Mouse (Mus musculus) hindbrain, embryonic 11.5 days (tissue): ENCODE data around the gene Rnf26. TPM values are rescaled to one million over a fixed set of nuclear protein-coding genes. Genes with fewer than 3 reads are reported as not detected.

Source experiments
- ATAC-seq: fragments of 200-750 bp; cut with Nextera tagmentation; 2 replicates; pipeline ENCODE4 v1.8.0; 2017; ENCODE audit warnings: mild to moderate bottlenecking, moderate TSS enrichment, moderate library complexity; ENCODE audit not compliant: low FRiP score
- DNase-seq: peaks from one replicate; pipeline ENCODE4 v3.0.0-alpha.2; 2015; ENCODE audit warnings: low spot score
- H3K27ac ChIP-seq: fragments of 300-500 bp; sonication (generic); 2 replicates; pipeline ENCODE4 v1.5.1; 2014; ENCODE audit warnings: mild to moderate bottlenecking, low read depth, low read length
- H3K27me3 ChIP-seq: fragments of 300-500 bp; sonication (generic); 2 replicates; pipeline ENCODE4 v1.6.1; 2014; ENCODE audit warnings: mild to moderate bottlenecking, low read length, moderate library complexity, mixed read lengths; ENCODE audit not compliant: control insufficient read depth, insufficient read depth
- H3K36me3 ChIP-seq: fragments of 300-500 bp; sonication (generic); 2 replicates; pipeline ENCODE4 v1.6.1; 2014; ENCODE audit warnings: mild to moderate bottlenecking, low read length, moderate library complexity, mixed read lengths; ENCODE audit not compliant: control insufficient read depth, insufficient read depth
- H3K4me1 ChIP-seq: fragments of 300-500 bp; sonication (generic); replicated peaks from 2 replicates; pipeline ENCODE4 v1.6.1; 2014; ENCODE audit warnings: low read length, mixed read lengths; ENCODE audit not compliant: control insufficient read depth, insufficient read depth
- H3K4me2 ChIP-seq: fragments of 300-500 bp; sonication (generic); replicated peaks from 2 replicates; pipeline ENCODE4 v1.6.1; 2014; ENCODE audit warnings: mild to moderate bottlenecking, low read depth, low read length
- H3K4me3 ChIP-seq: fragments of 300-500 bp; sonication (generic); 2 replicates; pipeline ENCODE4 v1.5.1; 2014; ENCODE audit warnings: low read depth, low read length
- H3K9ac ChIP-seq: fragments of 300-500 bp; sonication (generic); 2 replicates; pipeline ENCODE4 v1.6.1; 2014; ENCODE audit warnings: low read depth, low read length
- H3K9me3 ChIP-seq: fragments of 300-500 bp; sonication (generic); 2 replicates; pipeline ENCODE4 v1.6.1; 2016; ENCODE audit warnings: low read length; ENCODE audit not compliant: control insufficient read depth
- WGBS: fragments of 180-500 bp; shearing (Covaris S2); extraction: QIAGEN DNeasy Blood & Tissue Kit; methylation state at CpG from one replicate; pipeline ENCODE4 v1.1.7; 2014; 5-methylcytosine and 5-hydroxymethylcytosine counted together
- polyA plus RNA-seq: library from polyadenylated mRNA; unstranded; fragments of >200 nt; fragmentation: Nextera tagmentation; extraction: Ambion mirVana; gene quantifications from 2 replicates; pipeline ENCODE4 v1.2.1, GENCODE M21; 2014

The Rnf26 gene
- polyA plus RNA-seq, 1 experiment from 2014 or later, result 43.7 TPM

DNA sequence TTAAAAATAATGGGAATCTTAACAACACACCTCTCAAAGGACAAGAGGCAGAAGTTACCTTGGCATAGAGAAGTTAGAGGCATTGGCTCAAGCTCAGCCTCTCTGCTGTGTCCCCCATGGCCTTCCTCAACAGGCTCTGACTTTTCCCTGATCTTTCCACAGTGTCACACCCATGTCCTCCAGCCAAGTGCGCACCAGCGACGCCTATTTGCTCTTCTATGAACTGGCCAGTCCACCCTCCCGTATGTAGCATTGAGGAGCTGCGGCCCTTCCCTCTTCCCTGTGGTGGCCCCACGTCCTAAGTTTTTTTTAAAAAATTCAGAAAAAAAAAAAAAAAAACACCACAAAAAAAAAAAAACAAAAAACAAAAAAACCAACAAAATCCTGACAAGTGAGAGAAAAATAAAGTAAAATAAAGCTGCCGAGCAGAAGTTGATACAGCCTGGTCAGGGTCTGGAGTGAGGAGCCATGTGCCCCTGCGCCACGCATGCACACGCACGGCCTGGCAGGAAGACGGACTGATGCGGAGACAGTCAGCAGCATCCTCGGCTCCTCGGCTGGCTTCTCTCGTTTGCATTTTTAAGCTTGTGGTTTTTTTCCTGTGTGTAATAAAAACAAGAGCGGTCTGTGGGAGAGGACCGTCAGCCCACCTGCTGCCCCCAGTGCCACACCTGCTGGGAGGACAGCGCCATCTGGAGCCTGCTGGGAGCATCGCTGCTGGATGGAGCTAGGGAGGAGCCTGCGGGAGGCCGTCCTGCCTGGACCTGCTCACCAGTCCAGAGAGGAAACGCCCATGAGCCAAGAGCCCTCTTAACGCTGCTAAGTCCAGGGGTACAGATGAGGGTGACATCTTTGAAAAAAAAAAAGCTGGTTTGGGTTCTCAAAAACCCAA is 19.5 kb downstream of the Rnf26 start:
- Histone ChIP-seq H3K27me3 (no peaks in the 10 kb centered on the region), H3K9ac (no peak overlapping the region), H3K4me2 (peak overlapping the region; percentile 17; the same call in 1 of the 2 replicates), H3K4me3 (no peak overlapping the region), H3K9me3 (no peaks in the 10 kb centered on the region), H3K36me3 (0 out of 2 replicates have a peak, but pooled peaks cover 2% of the 10 kb centered on the region), H3K27ac (no peak overlapping the region), H3K4me1 (0 out of 2 replicates have a peak, but pooled peaks cover 4% of the 10 kb centered on the region)
- DNase-seq, result peak; percentile 81
- peak; percentile 68; the same call in 1 of the 2 replicates for ATAC-seq
- WGBS, result 35% methylated on average over 24 of the region's 24 CpGs

DNA sequence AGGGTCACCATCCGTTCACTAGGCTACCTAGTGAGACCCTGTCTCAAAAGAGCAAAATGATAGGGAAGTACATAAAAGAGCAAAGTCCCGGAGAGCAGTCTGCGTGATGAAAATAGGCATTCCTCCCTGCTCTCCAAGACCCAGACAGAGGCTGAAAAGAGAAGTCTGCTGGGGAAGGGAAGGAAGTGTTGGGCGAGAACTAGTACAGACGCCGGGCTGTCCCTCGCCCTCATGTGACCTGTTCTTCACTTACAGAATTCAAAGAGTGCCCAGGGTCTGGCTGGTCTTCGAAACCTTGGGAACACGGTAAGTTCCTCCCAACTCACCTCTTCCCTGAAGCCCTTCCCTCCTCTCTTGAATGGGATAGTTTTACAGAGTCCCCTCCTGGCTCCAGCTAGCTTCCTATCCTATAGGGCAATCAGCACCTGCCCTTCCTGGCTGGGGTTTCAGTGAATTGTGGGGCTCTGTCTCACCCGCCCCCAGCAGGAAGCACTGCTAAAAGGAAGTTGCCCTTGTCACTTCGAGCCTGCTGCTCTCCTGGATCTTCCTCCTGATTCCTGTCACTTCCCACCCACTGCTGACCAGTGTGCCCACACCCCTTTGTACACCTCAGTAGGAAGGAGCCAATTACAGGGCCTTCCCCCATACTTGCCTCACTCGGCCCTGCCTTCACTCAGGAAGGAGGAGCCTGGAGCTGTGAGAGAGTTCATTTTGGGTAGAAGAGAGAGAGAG is 24.3 kb downstream of the Rnf26 start:
- Histone ChIP-seq H3K9me3 (no peaks in the 10 kb centered on the region), H3K4me1 (peaks cover 11% of the 10 kb centered on the region; the same call in 1 of the 2 replicates), H3K27ac (no peak overlapping the region), H3K27me3 (peaks cover 18% of the 10 kb centered on the region), H3K9ac (no peak overlapping the region), H3K4me2 (no peak overlapping the region), H3K36me3 (0 out of 2 replicates have a peak, but pooled peaks cover 2% of the 10 kb centered on the region), H3K4me3 (no peak overlapping the region)
- ATAC-seq (no peak), DNase-seq (no peak)
- WGBS, result 62% methylated on average over 12 of the region's 12 CpGs

DNA sequence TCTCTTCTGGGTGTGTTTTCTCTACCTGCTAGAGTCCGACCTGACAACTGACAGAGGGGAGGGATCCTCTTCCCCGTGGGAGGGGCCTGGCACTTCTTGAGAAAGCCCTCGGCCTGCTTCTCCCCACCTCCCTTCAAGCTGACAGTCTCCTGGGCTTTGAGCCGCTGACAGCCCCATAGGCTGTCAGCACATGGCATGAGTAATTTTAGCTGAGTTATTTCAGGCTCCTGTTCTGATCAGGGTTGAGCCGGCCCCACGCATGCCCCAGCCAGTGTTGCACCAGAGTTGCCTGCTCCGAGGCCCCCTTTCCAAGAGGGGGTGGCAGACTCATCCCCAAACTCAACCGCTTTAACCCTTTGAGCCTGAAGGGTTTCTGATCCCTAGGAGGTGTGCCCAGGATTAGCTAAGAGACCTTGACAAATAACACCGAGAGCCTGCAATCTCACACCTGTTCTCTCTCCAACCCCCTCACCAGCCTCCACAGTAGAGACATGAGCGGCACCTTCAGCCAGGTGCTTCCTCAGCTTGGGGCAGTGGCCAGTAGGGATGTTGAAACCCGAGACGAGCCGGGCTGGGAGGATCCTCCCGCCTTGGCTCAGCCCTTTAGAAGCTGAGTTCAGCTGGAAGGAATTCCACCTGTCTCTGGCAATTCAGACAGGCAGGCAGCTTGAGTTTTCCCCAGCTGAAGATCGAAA is 25.4 kb downstream of the Rnf26 start:
- Histone ChIP-seq H3K9ac (no peak overlapping the region), H3K27ac (no peak overlapping the region), H3K4me3 (no peak overlapping the region), H3K4me1 (peaks cover 11% of the 10 kb centered on the region; the same call in 1 of the 2 replicates), H3K4me2 (no peak overlapping the region; the same call in 1 of the 2 replicates), H3K27me3 (peaks cover 26% of the 10 kb centered on the region), H3K9me3 (no peaks in the 10 kb centered on the region), H3K36me3 (0 out of 2 replicates have a peak, but pooled peaks cover 2% of the 10 kb centered on the region)
- no peak for ATAC-seq
- no peak for DNase-seq
- WGBS, result 13% methylated on average over 15 of the region's 15 CpGs

DNA sequence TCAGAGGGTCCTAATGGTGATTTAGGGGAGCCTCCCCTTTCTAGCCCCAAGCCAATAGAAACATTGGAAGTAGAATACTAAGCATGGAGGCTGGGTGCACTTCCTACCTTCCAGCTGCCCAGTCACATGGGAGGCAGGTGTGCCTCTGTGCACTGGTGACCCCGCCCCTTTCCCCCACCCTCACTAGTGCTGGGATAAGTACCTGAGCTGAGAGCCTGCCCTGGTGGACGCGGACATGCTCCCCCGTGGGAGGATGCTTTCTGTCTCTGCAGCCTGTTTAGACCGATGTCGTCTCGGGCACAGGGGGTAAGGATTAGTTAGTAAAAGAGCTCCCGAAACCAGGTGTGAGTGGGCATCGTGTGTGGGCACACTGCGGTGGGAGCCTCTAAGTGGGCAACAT is 26.4 kb downstream of the Rnf26 start:
- Histone ChIP-seq H3K27ac (no peak overlapping the region), H3K36me3 (0 out of 2 replicates have a peak, but pooled peaks cover under 1% of the 10 kb centered on the region), H3K4me2 (no peak overlapping the region), H3K4me3 (no peak overlapping the region), H3K9ac (no peak overlapping the region), H3K27me3 (peaks cover 27% of the 10 kb centered on the region), H3K9me3 (no peaks in the 10 kb centered on the region), H3K4me1 (peaks cover 11% of the 10 kb centered on the region; the same call in 1 of the 2 replicates)
- 42% methylated on average over 10 of the region's 10 CpGs for WGBS
- ATAC-seq (no peak), DNase-seq (no peak)

DNA sequence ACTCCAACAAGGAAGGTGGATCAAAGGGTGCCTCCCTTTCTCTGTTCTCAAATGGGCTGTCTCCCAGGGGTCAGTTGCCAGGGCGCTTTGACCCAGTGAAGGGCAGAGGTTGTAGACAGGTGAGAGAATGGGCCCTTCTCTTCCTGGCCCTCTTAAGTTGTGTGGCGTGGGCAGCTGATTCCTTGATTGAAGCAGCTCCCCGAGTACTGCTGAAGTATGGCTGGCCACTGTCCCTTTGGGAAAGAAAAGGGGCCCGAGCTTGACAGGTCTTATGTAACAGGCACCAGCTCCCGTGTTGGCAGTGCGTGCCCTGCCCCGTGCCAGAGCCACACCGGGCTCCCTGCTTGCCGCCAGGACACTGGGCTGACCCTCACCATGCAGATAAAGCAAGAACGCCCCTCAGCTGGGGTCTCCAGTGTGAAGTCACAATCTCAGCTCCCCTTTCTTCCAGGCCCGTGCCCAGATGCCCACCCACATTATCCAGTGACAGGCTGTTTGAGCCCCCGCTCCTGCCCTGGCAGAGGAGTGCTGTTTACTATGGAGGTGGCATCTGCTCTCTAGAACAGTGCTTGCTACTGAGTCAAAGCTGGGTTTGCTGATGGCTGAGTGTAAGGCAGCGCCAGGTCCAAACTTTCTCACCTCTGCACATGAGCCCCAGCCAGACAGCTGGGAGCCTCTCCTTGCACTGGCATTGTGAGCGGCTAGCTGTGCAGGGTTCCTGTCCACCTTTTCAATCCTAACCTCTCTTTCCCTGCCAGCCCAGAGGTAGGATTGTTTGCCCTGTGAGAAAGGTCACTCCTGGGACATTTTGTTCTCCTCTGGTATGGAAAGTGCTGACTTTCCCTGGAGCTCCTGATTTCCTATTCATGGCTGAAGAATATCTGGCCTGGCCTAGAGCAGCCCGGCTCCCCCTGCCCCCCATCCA is 27.3 kb downstream of the Rnf26 start:
- Histone ChIP-seq H3K9me3 (no peaks in the 10 kb centered on the region), H3K27me3 (peaks cover 27% of the 10 kb centered on the region), H3K36me3 (no peaks in the 10 kb centered on the region), H3K4me1 (peaks cover 11% of the 10 kb centered on the region; the same call in 1 of the 2 replicates), H3K4me3 (no peak overlapping the region), H3K4me2 (peak overlapping the region; percentile 92; the same call in 1 of the 2 replicates), H3K27ac (no peak overlapping the region), H3K9ac (no peak overlapping the region)
- ATAC-seq, result no peak
- DNase-seq, result no peak
- 64% methylated on average over 15 of the region's 15 CpGs for WGBS

DNA sequence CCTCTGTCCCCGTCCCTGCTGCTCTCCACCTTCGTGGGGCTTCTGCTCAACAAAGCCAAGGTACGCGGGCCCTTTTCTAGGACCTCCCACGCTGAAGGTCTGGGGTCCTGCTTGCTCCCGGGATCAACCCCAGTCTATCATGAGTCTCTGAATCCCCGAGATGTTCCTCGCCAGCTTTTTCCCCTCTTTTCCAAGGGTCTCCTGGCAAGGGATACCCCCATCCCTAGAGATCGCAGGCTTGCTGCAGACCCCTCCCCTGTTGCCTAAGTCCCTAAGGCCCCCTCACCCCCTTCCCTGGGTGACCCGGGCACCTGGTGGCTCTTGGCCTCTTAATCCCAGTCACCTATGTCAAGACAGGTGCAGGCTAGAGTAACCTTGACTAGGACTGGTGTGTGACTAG is 28.0 kb downstream of the Rnf26 start:
- ATAC-seq, result peak; percentile 20
- Histone ChIP-seq H3K4me3 (peak overlapping the region; percentile 48), H3K4me1 (peaks cover 11% of the 10 kb centered on the region; the same call in 1 of the 2 replicates), H3K36me3 (no peaks in the 10 kb centered on the region), H3K9ac (peak overlapping the region; percentile 62), H3K4me2 (peak overlapping the region; percentile 92), H3K27me3 (peaks cover 27% of the 10 kb centered on the region), H3K27ac (no peak overlapping the region), H3K9me3 (no peaks in the 10 kb centered on the region)
- 5% methylated on average over 10 of the region's 10 CpGs for WGBS
- DNase-seq, result no peak

GRCm38 (mm10) chr9:44084659-44085229 is 28.6 kb downstream of the Rnf26 start:
- no peaks in the 10 kb centered on the region for H3K9me3 ChIP-seq
- H3K9ac ChIP-seq, result peak overlapping the region; percentile 62
- peak; percentile 90 for DNase-seq
- H3K27ac ChIP-seq, result no peak overlapping the region
- peak; percentile 72 for ATAC-seq
- peak overlapping the region; percentile 48 for H3K4me3 ChIP-seq
- peaks cover 27% of the 10 kb centered on the region for H3K27me3 ChIP-seq
- H3K4me2 ChIP-seq, result peak overlapping the region; percentile 92
- WGBS, result under 1% methylated on average over 55 of the region's 62 CpGs
- no peaks in the 10 kb centered on the region for H3K36me3 ChIP-seq
- H3K4me1 ChIP-seq, result peaks cover 11% of the 10 kb centered on the region; the same call in 1 of the 2 replicates
